Mouse (Mus musculus): ENCODE measurements around the gene Ly6g6d.
A peak's percentile ranks its signal among the peaks of the same experiment; 100 is the strongest.

Ly6g6d gene

GRCm38 (mm10) chr17:35082841-35083576 lies 5.1 kb upstream of the Ly6g6d start:
- no peak for TF ChIP-seq GATA4 (IDR thresholded peaks at IDR 0.05; ENCODE audit: insufficient replicate concordance, low read length)

GRCm38 (mm10) chr17:35080710-35081109 lies 2.8 kb upstream of the Ly6g6d start:
- no peak for TF ChIP-seq GATA4 (IDR thresholded peaks at IDR 0.05; ENCODE audit: insufficient replicate concordance, low read length)

DNA sequence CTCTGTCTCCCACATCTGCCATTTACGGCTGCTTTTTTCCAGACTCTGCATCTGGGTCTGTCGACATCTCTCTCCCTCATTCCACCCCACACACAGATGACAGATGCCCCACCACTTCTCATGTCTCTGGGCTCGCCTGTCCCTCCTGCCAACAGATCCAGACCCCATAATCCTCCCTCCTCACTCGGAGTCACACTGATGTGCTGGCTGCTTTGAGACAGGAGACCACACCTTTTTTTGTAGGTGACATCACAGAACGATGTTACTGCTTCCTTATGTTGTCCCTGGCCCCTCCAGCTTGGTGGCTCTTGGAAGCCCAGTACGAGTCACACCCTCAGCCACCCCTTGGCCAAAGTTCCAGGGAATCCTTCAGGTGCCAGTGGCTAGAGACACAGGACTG lies 2.4 kb upstream of the Ly6g6d start:
- no peak for TF ChIP-seq GATA4 (IDR thresholded peaks at IDR 0.05; ENCODE audit: insufficient replicate concordance, low read length)

- peak; percentile 71; the same call in 1 of the 2 replicates for TF ChIP-seq GATA4 (IDR thresholded peaks at IDR 0.05; ENCODE audit: insufficient replicate concordance, low read length)
These were observed 1.9 kb upstream of the Ly6g6d start for GRCm38 (mm10) chr17:35079778-35080177.

DNA sequence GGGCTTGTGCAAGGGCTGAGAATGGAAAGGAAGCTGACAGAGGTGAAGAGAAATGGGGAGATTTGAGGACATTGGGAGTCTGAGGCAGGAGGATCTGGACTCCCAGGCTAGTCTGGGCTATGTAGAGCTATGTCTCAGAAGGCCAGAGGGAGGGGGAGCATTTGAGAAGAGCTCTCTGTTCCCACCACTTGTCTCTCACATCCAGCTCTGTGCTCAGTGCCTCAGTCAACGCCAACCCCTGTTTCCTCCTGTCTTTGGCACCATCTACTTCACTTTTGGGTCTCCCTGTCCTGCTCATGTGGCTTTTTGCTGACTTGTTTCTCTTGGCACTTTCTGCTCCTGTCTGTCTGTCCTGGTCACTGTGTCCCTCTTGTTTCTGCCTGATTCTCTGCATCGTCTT lies 580 bp downstream of the Ly6g6d start:
- no peak for TF ChIP-seq GATA4 (IDR thresholded peaks at IDR 0.05; ENCODE audit: insufficient replicate concordance, low read length)

DNA sequence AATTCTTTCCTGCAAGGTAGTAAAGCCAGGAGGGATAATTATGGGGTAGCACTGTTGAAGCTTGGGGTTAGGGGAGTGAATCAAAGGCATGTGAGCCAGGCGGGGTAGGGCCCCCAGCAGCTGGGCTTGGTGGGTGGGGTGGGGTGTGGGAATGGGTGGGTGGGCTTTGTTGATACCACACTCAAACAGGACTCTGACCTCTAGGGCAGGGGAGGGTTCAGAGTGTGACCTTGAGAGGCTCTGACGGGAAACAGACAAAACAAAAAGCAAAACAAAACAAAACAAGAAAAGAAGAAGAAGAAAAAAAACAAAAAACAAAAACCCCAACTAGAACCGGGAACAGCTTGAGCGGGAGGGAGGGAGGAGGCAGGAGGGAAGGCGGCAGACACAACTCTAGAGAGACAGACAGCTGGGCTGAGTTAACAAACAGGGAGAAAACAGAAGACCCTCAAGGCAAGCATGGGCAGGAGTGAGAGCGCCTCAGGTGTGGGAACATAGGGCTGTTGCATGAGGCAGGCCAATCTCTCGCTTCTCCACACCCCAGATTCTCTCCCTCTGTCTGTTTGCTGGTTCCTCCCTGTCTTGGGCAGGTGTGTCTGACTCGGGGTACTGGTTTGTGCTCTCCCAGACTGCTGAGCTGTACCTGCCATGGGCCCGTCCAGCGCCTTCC lies 1.2 kb downstream of the Ly6g6d start, which contains the start of gene Ly6g6e:
TSS of gene Ly6g6e (plus strand) at position 396 of the 670 bp plus-strand sequence.
- no peak for TF ChIP-seq GATA4 (IDR thresholded peaks at IDR 0.05; ENCODE audit: insufficient replicate concordance, low read length)

- TF ChIP-seq GATA4 (IDR thresholded peaks at IDR 0.05; ENCODE audit: insufficient replicate concordance, low read length): no peak
These were observed 3.8 kb downstream of the Ly6g6d start for GRCm38 (mm10) chr17:35074097-35074496.

GRCm38 (mm10) chr17:35071454-35071853 lies 6.4 kb downstream of the Ly6g6d start:
- no peak for TF ChIP-seq GATA4 (IDR thresholded peaks at IDR 0.05; ENCODE audit: insufficient replicate concordance, low read length)

DNA sequence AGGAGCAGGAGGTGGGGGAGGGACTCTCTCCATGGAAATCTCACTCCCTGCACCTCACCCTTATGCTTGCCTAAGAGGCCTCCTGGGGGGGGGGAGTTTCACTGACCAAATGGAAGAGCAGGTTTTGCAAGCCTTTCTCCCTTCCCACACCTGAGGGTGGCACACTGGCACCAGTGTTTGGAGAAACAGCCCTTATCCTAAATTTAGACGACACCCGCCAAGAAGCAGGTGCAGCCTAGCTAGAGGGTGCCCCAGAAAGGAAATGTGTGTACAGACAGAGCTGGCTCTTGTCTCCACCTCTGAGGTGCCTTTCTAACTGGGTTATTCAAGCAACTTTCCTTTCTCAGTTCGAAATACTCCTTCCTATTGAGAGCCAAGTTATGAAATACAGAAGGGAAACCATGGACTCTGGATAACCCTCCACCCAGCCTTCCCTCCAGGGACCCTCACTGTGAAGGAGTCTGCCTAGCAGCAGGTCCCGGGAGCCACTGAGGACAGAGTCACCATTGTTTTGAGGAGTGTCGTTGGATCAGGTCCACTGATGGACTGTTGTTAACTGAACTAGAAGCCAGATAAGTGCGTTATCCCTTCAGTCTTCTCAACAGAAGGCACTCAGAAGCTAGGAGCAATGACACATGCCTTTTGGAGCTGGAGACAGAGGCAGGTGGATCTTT lies 7.2 kb downstream of the Ly6g6d start:
- no peak for TF ChIP-seq GATA4 (IDR thresholded peaks at IDR 0.05; ENCODE audit: insufficient replicate concordance, low read length)

DNA sequence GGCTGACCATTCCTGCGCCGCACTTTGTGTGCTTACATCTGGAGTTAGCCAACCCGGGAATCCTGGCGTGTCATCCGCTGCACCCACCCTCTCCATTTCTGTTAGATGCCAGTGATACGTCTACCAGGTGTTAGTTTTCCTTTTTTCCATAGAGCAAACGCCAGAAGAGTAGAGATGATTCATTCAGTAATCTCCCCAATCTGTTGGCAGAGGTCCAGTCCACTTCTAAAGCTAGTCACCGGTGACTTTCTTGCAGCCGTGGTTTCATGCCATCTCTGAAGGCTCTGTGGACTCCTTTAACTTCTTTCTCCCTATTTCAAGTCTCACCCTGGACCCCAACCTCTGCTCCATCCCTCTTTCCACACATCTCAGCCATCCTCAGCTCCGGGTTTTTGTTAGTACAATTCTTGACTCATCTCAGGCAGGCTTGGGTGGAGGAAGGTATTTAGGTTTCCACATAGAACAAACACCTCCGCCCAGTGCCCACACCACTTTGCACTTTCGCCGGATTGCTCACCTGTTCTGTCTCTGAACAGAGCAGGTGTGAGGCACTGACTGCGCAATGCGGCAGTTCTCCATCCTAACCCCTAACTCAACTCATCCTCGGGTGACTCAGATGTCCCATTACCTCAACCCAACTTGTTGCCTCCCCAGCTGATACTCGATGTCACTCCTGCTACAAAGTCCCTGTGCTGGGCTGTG lies 9.5 kb downstream of the Ly6g6d start:
- no peak for TF ChIP-seq GATA4 (IDR thresholded peaks at IDR 0.05; ENCODE audit: insufficient replicate concordance, low read length)

DNA sequence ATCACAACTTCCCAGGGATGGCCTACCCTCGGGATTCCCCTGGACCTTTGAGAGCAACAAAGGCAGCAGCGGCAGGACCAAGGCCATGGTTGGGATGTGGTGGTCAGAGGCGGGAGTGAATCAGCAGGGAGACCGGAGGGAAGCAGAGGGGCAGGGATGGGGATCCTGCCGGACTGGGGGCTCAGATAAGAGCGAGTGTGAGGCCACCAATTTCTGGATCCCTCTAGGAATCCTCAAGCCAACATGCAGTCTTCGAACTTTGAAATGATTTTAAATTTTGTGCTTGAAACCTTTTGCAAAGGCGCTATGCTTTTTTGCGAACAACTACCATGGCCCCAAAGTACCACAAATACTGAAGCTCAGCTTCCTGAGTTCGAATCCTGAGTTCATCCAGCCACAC lies 11.8 kb downstream of the Ly6g6d start, which contains the start of gene Mpig6b:
TSS of gene Mpig6b (minus strand) at position 101 of the 400 bp plus-strand sequence.
- TF ChIP-seq GATA4 (IDR thresholded peaks at IDR 0.05; ENCODE audit: insufficient replicate concordance, low read length): no peak

DNA sequence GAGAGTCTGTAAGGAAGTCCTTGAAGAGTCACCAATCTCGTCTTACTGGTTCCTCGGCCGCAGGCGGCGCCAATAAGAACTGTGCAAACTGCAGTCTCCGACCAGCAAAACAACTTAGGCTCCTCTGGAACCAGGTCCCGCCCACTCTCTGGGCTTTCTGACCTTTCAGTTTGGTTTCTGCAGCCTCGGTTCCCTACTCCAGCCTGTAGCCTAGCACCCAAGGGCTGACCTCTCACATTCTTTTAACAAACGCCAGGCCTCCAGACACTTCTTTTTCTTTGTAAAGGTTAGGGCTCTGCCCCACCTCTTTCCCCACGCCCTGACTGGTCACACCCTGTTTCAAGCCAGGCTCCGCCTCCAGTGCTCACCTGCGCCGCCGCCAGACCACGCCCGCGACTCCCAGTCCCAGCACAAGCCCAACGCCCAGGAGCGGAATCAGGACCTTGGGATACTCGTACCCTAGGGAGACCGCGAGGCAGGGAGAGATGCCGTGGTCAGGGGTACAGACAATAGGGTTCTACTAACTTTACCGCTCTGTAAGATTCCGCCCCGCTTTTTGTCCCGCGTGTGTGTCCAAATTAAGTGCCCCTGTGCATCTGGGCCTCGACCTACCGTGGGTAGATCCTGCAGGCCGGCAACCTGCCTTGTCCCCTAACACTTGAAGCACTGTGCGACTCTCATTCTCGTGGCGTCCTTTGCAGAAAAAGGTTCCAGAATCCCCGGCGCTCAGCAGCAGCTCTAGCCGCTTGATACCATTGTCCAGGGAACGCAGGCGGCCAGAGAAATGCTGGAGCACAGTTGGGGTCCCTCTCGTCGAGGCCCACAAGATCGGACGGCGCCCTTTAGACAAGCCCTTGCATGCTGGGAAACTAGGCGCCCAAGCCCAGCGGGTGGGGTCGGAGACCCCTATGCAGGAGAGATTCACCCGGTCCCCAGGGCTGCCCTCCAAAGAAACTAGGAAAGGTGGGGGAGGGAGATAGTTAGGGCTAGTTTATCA lies 12.6 kb downstream of the Ly6g6d start, which contains the start of gene Ly6g6c:
TSS of gene Ly6g6c (plus strand) at position 438 of the 997 bp plus-strand sequence.
- no peak for TF ChIP-seq GATA4 (IDR thresholded peaks at IDR 0.05; ENCODE audit: insufficient replicate concordance, low read length)

GRCm38 (mm10) chr17:35064378-35064877 lies 13.4 kb downstream of the Ly6g6d start:
- TF ChIP-seq GATA4 (IDR thresholded peaks at IDR 0.05; ENCODE audit: insufficient replicate concordance, low read length): no peak

DNA sequence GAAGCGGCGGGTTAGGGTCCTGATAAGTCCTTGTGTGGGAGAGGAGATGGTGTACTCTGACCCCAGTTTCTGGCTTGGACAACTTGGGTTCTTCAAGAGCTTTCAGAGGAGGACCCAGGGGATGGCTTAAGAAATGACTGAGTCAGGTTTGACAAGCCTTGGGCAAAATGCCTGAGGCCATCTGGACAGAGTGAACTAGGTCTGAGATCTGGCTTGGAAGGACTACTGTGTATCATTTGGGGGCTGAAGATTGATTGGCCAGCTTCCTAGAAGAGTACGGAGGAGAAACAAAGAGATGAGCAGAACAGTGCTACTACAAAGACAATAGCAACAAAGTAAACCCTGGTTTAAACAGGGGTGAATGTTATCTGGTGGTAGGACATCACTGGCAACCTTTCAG lies 14.4 kb downstream of the Ly6g6d start:
- no peak for TF ChIP-seq GATA4 (IDR thresholded peaks at IDR 0.05; ENCODE audit: insufficient replicate concordance, low read length)

Measured in liver, adult (tissue).